Mouse (Mus musculus): ENCODE results near the gene Leap2.

GRCm38 (mm10) chr11:53469968-53470695, 47.2 kb upstream of the Leap2 start, which contains the start of gene Gm9837:
- TF ChIP-seq CTCF (IDR thresholded peaks at IDR 0.05; ENCODE audit: low read depth): peak; percentile 90
- TF ChIP-seq EP300 (IDR thresholded peaks at IDR 0.05; ENCODE audit: low read depth): no peak
